Mouse (Mus musculus) bone marrow, adult 2 months (tissue): Measurements from ENCODE around the gene Zcchc17.

Source experiments
- CTCF ChIP-seq: fragments of 200-500 bp; IDR thresholded peaks from 2 replicates; pipeline ENCODE4 v1.5.1; 2011; ENCODE audit warnings: low read length, control low read depth; ENCODE audit not compliant: control insufficient read depth, insufficient read depth
- POLR2A ChIP-seq: fragments of 200-500 bp; IDR thresholded peaks from 2 replicates; pipeline ENCODE4 v1.6.1; 2011; ENCODE audit warnings: low read depth, mild to moderate bottlenecking, control low read depth, low read length, borderline replicate concordance; ENCODE audit not compliant: control insufficient read depth

DNA sequence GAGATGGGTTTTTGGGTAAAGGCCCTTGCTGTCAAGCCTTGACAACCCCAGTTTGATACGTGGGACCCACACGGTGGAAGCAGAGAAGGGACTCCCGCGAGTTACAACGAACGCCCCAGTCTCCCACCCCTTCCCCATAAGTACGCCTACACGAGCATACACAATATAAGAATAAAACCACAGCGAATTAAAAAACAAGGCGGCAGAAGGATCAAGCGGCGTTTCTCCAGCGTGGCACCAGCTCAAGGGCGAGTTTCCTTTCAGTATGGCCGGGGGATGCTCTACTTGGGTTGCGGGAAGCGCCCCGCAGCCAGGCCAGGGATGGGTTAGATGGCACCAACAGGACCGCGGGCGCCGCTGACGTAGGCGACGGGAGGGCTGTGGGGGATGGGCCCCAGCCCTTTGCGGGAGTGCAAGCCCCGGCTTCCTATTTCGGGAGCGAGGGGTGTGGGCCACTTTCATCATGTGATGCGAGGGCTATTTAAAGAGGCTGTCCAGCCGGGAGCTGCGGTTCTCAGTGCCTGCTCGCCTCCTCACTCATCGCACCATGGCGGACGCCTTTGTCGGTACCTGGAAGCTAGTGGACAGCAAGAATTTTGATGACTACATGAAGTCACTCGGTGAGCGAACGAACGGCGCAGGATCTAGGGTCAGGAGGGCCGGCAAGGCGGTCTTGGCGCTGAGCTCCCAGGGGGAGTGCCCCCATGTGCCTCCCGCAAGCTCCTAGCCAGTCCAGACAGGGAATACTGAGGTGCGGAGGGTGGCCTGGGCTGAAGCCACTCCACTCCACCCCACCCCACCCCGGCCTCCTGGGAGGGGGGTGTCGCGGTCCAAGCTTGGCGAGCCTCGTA, 51.3 kb downstream of the Zcchc17 start, which contains the start of the genes Fabp3 and Gm10570:
- no peak for TF ChIP-seq CTCF
- TF ChIP-seq POLR2A = no peak
